Mouse (Mus musculus) heart, adult 2 months (tissue): ENCODE data around the gene Pcdh17. TPM values are rescaled to one million over a fixed set of nuclear protein-coding genes. Genes with fewer than 3 reads are reported as not detected.

Source experiments
- DNase-seq, 2 experiments: peaks; one replicate each; pipeline ENCODE4 v3.0.0; 2021
- H3K27ac ChIP-seq: fragments of 200-600 bp; 2 replicates; pipeline ENCODE4 v1.8.1; 2022
- H3K27me3 ChIP-seq: fragments of 200-500 bp; 2 replicates; pipeline ENCODE4 v1.6.1; 2012; ENCODE audit warnings: mild to moderate bottlenecking, low read length, inconsistent platforms, mixed read lengths; ENCODE audit not compliant: control insufficient read depth, insufficient read depth
- H3K36me3 ChIP-seq: fragments of 200-500 bp; 2 replicates; pipeline ENCODE4 v1.6.1; 2012; ENCODE audit warnings: low read length, inconsistent platforms; ENCODE audit not compliant: control insufficient read depth, insufficient read depth
- H3K4me1 ChIP-seq: fragments of 200-500 bp; 2 replicates; pipeline ENCODE4 v1.6.1; 2011; ENCODE audit warnings: low read length; ENCODE audit not compliant: control insufficient read depth, insufficient read depth
- H3K4me3 ChIP-seq: fragments of 200-600 bp; 2 replicates; pipeline ENCODE4 v1.8.1; 2022
- H3K79me2 ChIP-seq: fragments of 200-500 bp; replicated peaks from 2 replicates; pipeline ENCODE4 v1.6.1; 2012; ENCODE audit warnings: mild to moderate bottlenecking, inconsistent platforms, low read length, moderate library complexity, mixed read lengths; ENCODE audit not compliant: control insufficient read depth, insufficient read depth
- H3K9ac ChIP-seq: fragments of 200-500 bp; 2 replicates; pipeline ENCODE4 v1.6.1; 2012; ENCODE audit warnings: low read depth, mild to moderate bottlenecking, control low read depth, inconsistent platforms, low read length, mixed read lengths
- CTCF ChIP-seq: fragments of 200-600 bp; IDR thresholded peaks from 2 replicates; pipeline ENCODE4 v1.8.1; 2022; ENCODE audit warnings: antibody characterized with exemption, mild to moderate bottlenecking, moderate library complexity
- EP300 ChIP-seq: fragments of 200-500 bp; IDR thresholded peaks from 2 replicates; pipeline ENCODE4 v1.6.1; 2011; ENCODE audit warnings: low read depth, low read length, control low read depth; ENCODE audit not compliant: insufficient read depth
- POLR2A ChIP-seq: fragments of 200-500 bp; IDR thresholded peaks from 2 replicates; pipeline ENCODE4 v1.6.1; 2011; ENCODE audit warnings: mild to moderate bottlenecking, low read depth, low read length, control low read depth; ENCODE audit not compliant: insufficient read depth
- WGBS: fragments of 180-500 bp; shearing (Covaris S2); methylation state at CpG from one replicate; pipeline ENCODE4 v1.1.7; 2018; 5-methylcytosine and 5-hydroxymethylcytosine counted together
- intact Hi-C: fragments of 180-260 bp; cut with DNase I; formaldehyde crosslinking; loops from one replicate; pipeline ENCODE4 v1.15.1; 2025
- polyA plus RNA-seq: library from polyadenylated mRNA; depleted of rRNA; stranded (reverse); fragments of >200 nt; gene quantifications from 2 replicates; pipeline ENCODE4 v1.2.3, GENCODE M21; 2012
- total RNA-seq, 2 experiments: library from RNA; stranded (reverse); gene quantifications; 2 replicates each; pipeline ENCODE4 v1.2.3; 2021

The Pcdh17 gene
- total and polyA plus RNA-seq, 3 experiments: 1.2 to 2.4 (median 1.7) TPM

GRCm38 (mm10) chr14:84551546-84551945 lies 108.2 kb downstream of the Pcdh17 start:
- no peaks in the 10 kb centered on the region for H3K4me1 ChIP-seq
- no peaks in the 10 kb centered on the region for H3K79me2 ChIP-seq
- H3K9ac ChIP-seq: no peak overlapping the region
- 79% methylated on average over 5 of the region's 5 CpGs for WGBS
- no peak for TF ChIP-seq CTCF
- no peak for TF ChIP-seq POLR2A
- no peak for TF ChIP-seq EP300
- no peak overlapping the region for H3K4me3 ChIP-seq
- no peaks in the 10 kb centered on the region for H3K27me3 ChIP-seq
- no peaks in the 10 kb centered on the region for H3K36me3 ChIP-seq
- H3K27ac ChIP-seq: no peak overlapping the region
- intact Hi-C loops: no loop called here
- no peak for DNase-seq

GRCm38 (mm10) chr14:84571071-84571470 lies 127.7 kb downstream of the Pcdh17 start:
- intact Hi-C loops: no loop called here
- H3K4me1 ChIP-seq: no peaks in the 10 kb centered on the region
- no peak overlapping the region for H3K27ac ChIP-seq
- H3K4me3 ChIP-seq: no peak overlapping the region
- TF ChIP-seq EP300: no peak
- no peak for TF ChIP-seq CTCF
- TF ChIP-seq POLR2A: no peak
- H3K36me3 ChIP-seq: no peaks in the 10 kb centered on the region
- H3K79me2 ChIP-seq: no peaks in the 10 kb centered on the region
- H3K27me3 ChIP-seq: no peaks in the 10 kb centered on the region
- DNase-seq: no peak
- no peak overlapping the region for H3K9ac ChIP-seq
